Mouse (Mus musculus): ENCODE measurements around the gene Apoc2. TPM values are rescaled to one million over a fixed set of nuclear protein-coding genes. Genes with fewer than 3 reads are reported as not detected.

Gene Apoc2
- total RNA-seq, 4 experiments from 2014 or later = 0.66 TPM; not detected in 3

- DNase-seq (ENCODE audit: low spot score in 2 of 2) = no peak
Measured at GRCm38 (mm10) chr7:19680702-19681101, 3.0 kb upstream of the Apoc2 start.

- no peak for DNase-seq (ENCODE audit: low spot score in 2 of 2)
Measured at GRCm38 (mm10) chr7:19678901-19679300, 1.2 kb upstream of the Apoc2 start.

- DNase-seq (ENCODE audit: low spot score in 2 of 2) = no peak
Measured at GRCm38 (mm10) chr7:19676662-19677061, 1.1 kb downstream of the Apoc2 start.

GRCm38 (mm10) chr7:19675824-19676223 lies 1.9 kb downstream of the Apoc2 start:
- DNase-seq (ENCODE audit: low spot score in 2 of 2) = no peak

- DNase-seq (ENCODE audit: low spot score in 2 of 2) = no peak
Measured at GRCm38 (mm10) chr7:19673083-19673699, 4.5 kb downstream of the Apoc2 start.

GRCm38 (mm10) chr7:19671511-19671910 lies 6.2 kb downstream of the Apoc2 start:
- no peak for DNase-seq (ENCODE audit: low spot score in 2 of 2)

GRCm38 (mm10) chr7:19668947-19669721 lies 8.6 kb downstream of the Apoc2 start:
- DNase-seq (ENCODE audit: low spot score in 2 of 2) = peak; percentile 94 to 96

GRCm38 (mm10) chr7:19667434-19667833 lies 10.3 kb downstream of the Apoc2 start:
- no peak for DNase-seq (ENCODE audit: low spot score in 2 of 2)

- DNase-seq (ENCODE audit: low spot score in 2 of 2) = no peak
Measured at GRCm38 (mm10) chr7:19666750-19667149, 11.0 kb downstream of the Apoc2 start.

- DNase-seq (ENCODE audit: low spot score in 2 of 2) = peak; percentile 96 to 98
Measured at GRCm38 (mm10) chr7:19664955-19665841, 12.5 kb downstream of the Apoc2 start, which contains the start of gene Clptm1. Clptm1 (minus strand) TSS chr7:19665033.

- no peak for DNase-seq (ENCODE audit: low spot score in 2 of 2)
Measured at GRCm38 (mm10) chr7:19664455-19664954, 13.2 kb downstream of the Apoc2 start.

GRCm38 (mm10) chr7:19663940-19664339 lies 13.8 kb downstream of the Apoc2 start:
- DNase-seq (ENCODE audit: low spot score in 2 of 2) = no peak

- DNase-seq (ENCODE audit: low spot score in 2 of 2) = no peak
Measured at GRCm38 (mm10) chr7:19652614-19653013, 25.1 kb downstream of the Apoc2 start.

- DNase-seq (ENCODE audit: low spot score in 2 of 2) = no peak
Measured at GRCm38 (mm10) chr7:19651063-19651786, 26.5 kb downstream of the Apoc2 start.

GRCm38 (mm10) chr7:19641223-19641622 lies 36.5 kb downstream of the Apoc2 start:
- no peak for DNase-seq (ENCODE audit: low spot score in 2 of 2)

- DNase-seq (ENCODE audit: low spot score in 2 of 2) = no peak
Measured at GRCm38 (mm10) chr7:19635074-19635827, 42.5 kb downstream of the Apoc2 start.

- DNase-seq (ENCODE audit: low spot score in 2 of 2) = no peak
Measured at GRCm38 (mm10) chr7:19634591-19634990, 43.1 kb downstream of the Apoc2 start.

- DNase-seq (ENCODE audit: low spot score in 2 of 2) = no peak
Measured at GRCm38 (mm10) chr7:19633855-19634254, 43.9 kb downstream of the Apoc2 start.

GRCm38 (mm10) chr7:19633197-19633596 lies 44.5 kb downstream of the Apoc2 start:
- DNase-seq (ENCODE audit: low spot score in 2 of 2) = no peak

- DNase-seq (ENCODE audit: low spot score in 2 of 2) = no peak
Measured at GRCm38 (mm10) chr7:19632720-19633119, 45.0 kb downstream of the Apoc2 start.
